ENCODE assay signal across 7 mouse cellular contexts in the genomic region with DNA sequence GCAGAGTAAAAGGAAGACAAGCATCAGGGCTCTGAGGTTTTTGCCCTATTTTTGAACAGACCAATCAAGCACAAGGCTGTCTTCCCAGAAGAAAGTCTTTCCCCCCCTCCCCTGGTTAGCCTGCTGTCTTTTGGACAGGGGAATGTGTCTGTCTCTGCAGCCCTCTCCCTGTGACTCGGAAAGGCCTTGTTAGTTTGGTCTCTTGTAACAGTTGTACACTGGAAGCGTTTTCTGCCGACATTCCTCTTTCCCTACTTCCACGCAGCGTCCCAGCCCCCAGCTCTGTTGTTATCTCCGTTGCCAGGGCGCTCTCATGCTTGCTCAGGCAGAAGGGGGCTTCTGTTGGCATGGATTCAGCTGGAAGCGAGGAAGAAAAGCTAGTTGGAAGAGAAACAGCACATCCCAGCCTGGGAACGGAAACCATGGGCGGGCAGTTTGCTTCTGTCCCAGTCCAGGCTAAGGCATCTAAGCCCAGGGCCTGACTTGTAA. TPM values are rescaled to one million over a fixed set of nuclear protein-coding genes. Genes with fewer than 3 reads are reported as not detected.
A peak's percentile ranks its signal among the peaks of the same experiment; 100 is the strongest.
DNase-seq lines count a peak whose midpoint lies in the region; ATAC-seq and TF ChIP-seq lines count a peak whose summit lies in the region.

No protein-coding gene starts in this region.

- peak overlapping the region; percentile 42 for H3K27ac ChIP-seq in intestine, postnatal 0 days (ENCODE audit: low read depth, low read length)
- peak overlapping the region; percentile 81 for H3K27ac ChIP-seq in midbrain, postnatal 0 days (ENCODE audit: low read depth, low read length)

- H3K9ac ChIP-seq in intestine, postnatal 0 days (ENCODE audit: low read depth, low read length) = no peak overlapping the region
- H3K9ac ChIP-seq in midbrain, postnatal 0 days (replicated peaks; ENCODE audit: low read length, poor library complexity, severe bottlenecking) = no peak overlapping the region

- H3K4me3 ChIP-seq in intestine, postnatal 0 days (ENCODE audit: low read depth, low read length) = no peak overlapping the region
- peak overlapping the region; percentile 22; the same call in 1 of the 2 replicates for H3K4me3 ChIP-seq in midbrain, postnatal 0 days (ENCODE audit: low read depth, low read length)

- 0 out of 2 replicates have a peak, but pooled peaks cover 9% of the 10 kb centered on the region for H3K4me1 ChIP-seq in intestine, postnatal 0 days (replicated peaks; ENCODE audit: control insufficient read depth, insufficient read depth, low read length)
- H3K4me1 ChIP-seq in midbrain, postnatal 0 days (ENCODE audit: insufficient read depth, low read length) = peaks cover 4% of the 10 kb centered on the region; the same call in 1 of the 2 replicates

- TF ChIP-seq CTCF in intestine, postnatal 0 days (IDR thresholded peaks at IDR 0.05; ENCODE audit: low read depth) = no peak
- no peak for TF ChIP-seq CTCF in midbrain, postnatal 0 days (IDR thresholded peaks at IDR 0.05)

- no peaks in the 10 kb centered on the region for H3K27me3 ChIP-seq in intestine, postnatal 0 days (replicated peaks; ENCODE audit: control insufficient read depth, insufficient read depth, low read length)
- no peaks in the 10 kb centered on the region for H3K27me3 ChIP-seq in midbrain, postnatal 0 days (ENCODE audit: insufficient read depth, low read length)

- H3K4me2 ChIP-seq in intestine, postnatal 0 days (replicated peaks; ENCODE audit: low read depth) = peak overlapping the region; percentile 33
- H3K4me2 ChIP-seq in midbrain, postnatal 0 days (ENCODE audit: low read depth, low read length, poor library complexity, severe bottlenecking) = peak overlapping the region; percentile 49

- H3K9me3 ChIP-seq in intestine, postnatal 0 days (ENCODE audit: control insufficient read depth) = no peaks in the 10 kb centered on the region
- H3K9me3 ChIP-seq in midbrain, postnatal 0 days (ENCODE audit: low read length) = no peaks in the 10 kb centered on the region

- DNase-seq in adrenal gland, postnatal 25 days = peak; percentile 12
- peak; percentile 80 for DNase-seq in embryo, embryonic 10 days (ENCODE audit: low spot score)
- peak; percentile 97 for DNase-seq in heart, adult 11 months
- DNase-seq in liver = peak; percentile 59
- peak; percentile 95 for DNase-seq in midbrain, postnatal 0 days (ENCODE audit: low spot score)
- peak; percentile 74 for DNase-seq in yolk sac, embryonic 10.5 days (ENCODE audit: low spot score)

- ATAC-seq in intestine, postnatal 0 days = no peak; the same call in 1 of the 2 replicates
- peak; percentile 76 for ATAC-seq in midbrain, postnatal 0 days (ENCODE audit: low FRiP score)

- peaks cover 3% of the 10 kb centered on the region; the same call in 1 of the 2 replicates for H3K36me3 ChIP-seq in intestine, postnatal 0 days (ENCODE audit: control insufficient read depth, insufficient read depth)
- H3K36me3 ChIP-seq in midbrain, postnatal 0 days (ENCODE audit: insufficient read depth, low read length) = no peaks in the 10 kb centered on the region

- 21% methylated on average over 10 of the region's 10 CpGs for WGBS in intestine, postnatal 0 days
- WGBS in midbrain, postnatal 0 days = 9% methylated on average over 10 of the region's 10 CpGs

RNA-seq across cellular contexts. Expression of gene Chmp4b, which starts 26.2 kb away (rescaled TPM):
- total RNA-seq in adrenal gland, postnatal 25 days (2021) = 221 and 247 TPM in 2 replicates
- polyA plus RNA-seq in intestine, postnatal 0 days (2015; fragmentation: Nextera tagmentation; extraction: Ambion mirVana) = 60.8 and 62.4 TPM in 2 replicates
- total RNA-seq in midbrain, postnatal 0 days (2014; rRNA removed) = 152 and 156 TPM in 2 replicates
- 28.1 and 31.7 TPM in 2 replicates for polyA plus RNA-seq in midbrain, postnatal 0 days (2015; fragmentation: Nextera tagmentation; extraction: Ambion mirVana)

Comparison
In these comparisons a context has a peak if more than half of its experiments do, and no peak if none do; other contexts are left out.
1. DNase-seq: peak in every context shown above with its lines; median percentile 97 in heart, adult 11 months; 95 in midbrain, postnatal 0 days; 80 in embryo, embryonic 10 days; 74 in yolk sac, embryonic 10.5 days; 59 in liver; 12 in adrenal gland, postnatal 25 days.